Mouse (Mus musculus) ES-Bruce4 (cell line): ENCODE measurements around the gene Lamtor2.

Source experiments
- CTCF ChIP-seq: IDR thresholded peaks from one replicate; pipeline ENCODE4 v1.8.1; 2011; ENCODE audit warnings: low read depth, low read length
- EP300 ChIP-seq: IDR thresholded peaks from 2 replicates; pipeline ENCODE4 v1.6.1; 2011; ENCODE audit warnings: low read depth, low read length; ENCODE audit not compliant: insufficient read depth
- POLR2A ChIP-seq: IDR thresholded peaks from one replicate; pipeline ENCODE4 v1.8.1; 2011; ENCODE audit warnings: low read length; ENCODE audit not compliant: insufficient read depth

- no peak for TF ChIP-seq POLR2A
- TF ChIP-seq CTCF = no peak
- no peak for TF ChIP-seq EP300
Observed at GRCm38 (mm10) chr3:88585769-88586168, 32.9 kb upstream of the Lamtor2 start.
